Mouse (Mus musculus) heart, postnatal 4 days (tissue): ENCODE measurements around the gene Lrp10. TPM values are rescaled to one million over a fixed set of nuclear protein-coding genes. Genes with fewer than 3 reads are reported as not detected.

Experiments
- total RNA-seq, 2 experiments: library from RNA; stranded (reverse); gene quantifications; 2 replicates each; pipeline ENCODE4 v1.2.3; 2021

The Lrp10 gene
- total RNA-seq, 2 experiments from 2014 or later: 81.3 to 81.5 TPM

Other genes with a start within 250 kb of the Lrp10 start
- 100 to 1,000 TPM; 132 to 145 TPM for gene Dad1, start 210.0 kb upstream of the Lrp10 start, total RNA-seq
- gene Abhd4, start 209.9 kb upstream of the Lrp10 start, total RNA-seq: 10 to 100 TPM; 65.0 to 65.1 TPM
- gene Olfr49, start 179.2 kb upstream of the Lrp10 start, total RNA-seq: not detected
- 100 to 1,000 TPM; 114 to 126 TPM for gene Oxa1l, start 103.3 kb upstream of the Lrp10 start, total RNA-seq
- gene Slc7a7, start 46.4 kb upstream of the Lrp10 start, total RNA-seq: 1 to 10 TPM; 5.2 to 7.8 TPM
- 100 to 1,000 TPM; 185 to 194 TPM for gene Mrpl52, start 37.2 kb upstream of the Lrp10 start, total RNA-seq
- 100 to 1,000 TPM; 129 to 131 TPM for gene Mmp14, start 32.5 kb upstream of the Lrp10 start, total RNA-seq
- gene Rem2, start 12.0 kb downstream of the Lrp10 start, total RNA-seq: under 1 TPM; 0.14 to 0.23 TPM
- 10 to 100 TPM; 36.2 to 36.5 TPM for gene Prmt5, start 53.4 kb downstream of the Lrp10 start, total RNA-seq
- gene Haus4, start 90.5 kb downstream of the Lrp10 start, total RNA-seq: 10 to 100 TPM; 30.6 to 32.7 TPM
- 10 to 100 TPM; 19.4 to 20.3 TPM for gene Ajuba, start 113.4 kb downstream of the Lrp10 start, total RNA-seq
- gene 4931414P19Rik, start 141.9 kb downstream of the Lrp10 start, total RNA-seq: 1 to 10 TPM; 4.9 to 6.6 TPM
- gene Psmb5, start 153.9 kb downstream of the Lrp10 start, total RNA-seq: 100 to 1,000 TPM; 192 to 198 TPM
- gene Psmb11, start 157.3 kb downstream of the Lrp10 start, total RNA-seq: not detected
- gene Gm17606, start 176.8 kb downstream of the Lrp10 start, total RNA-seq: not detected
- gene Cdh24, start 177.2 kb downstream of the Lrp10 start, total RNA-seq: 1 to 10 TPM; 2.7 to 3.1 TPM
- gene 1700123O20Rik, start 222.1 kb downstream of the Lrp10 start, total RNA-seq: 10 to 100 TPM; 19.3 to 20.9 TPM
- 100 to 1,000 TPM; 119 to 129 TPM for gene Acin1, start 222.8 kb downstream of the Lrp10 start, total RNA-seq
- under 1 TPM; 0.14 to 0.16 TPM for gene Gm29776, start 234.7 kb downstream of the Lrp10 start, total RNA-seq
- not detected for gene Cebpe, start 248.0 kb downstream of the Lrp10 start, total RNA-seq